Mouse (Mus musculus) spleen, adult 2 months (tissue): ENCODE results near the gene Thsd7b.

Experiments used
- CTCF ChIP-seq: fragments of 200-500 bp; IDR thresholded peaks from 2 replicates; pipeline ENCODE4 v1.5.1; 2011; ENCODE audit warnings: mild to moderate bottlenecking, inconsistent platforms; ENCODE audit not compliant: insufficient read depth, insufficient read length, insufficient replicate concordance; ENCODE audit errors: extremely low read depth
- POLR2A ChIP-seq: fragments of 200-500 bp; IDR thresholded peaks from 2 replicates; pipeline ENCODE4 v1.6.1; 2011; ENCODE audit warnings: low read depth, low read length, inconsistent platforms

GRCm38 (mm10) chr1:130217404-130217803 is 944.3 kb downstream of the Thsd7b start:
- no peak for TF ChIP-seq CTCF
- no peak for TF ChIP-seq POLR2A
